Mouse (Mus musculus) MN1 (cell line): ENCODE measurements around the gene Nfia.

Source experiments
- DNase-seq: peaks from one replicate; pipeline ENCODE4 v3.0.0-alpha.2; 2016; ENCODE audit warnings: low spot score

Gene Nfia

DNA sequence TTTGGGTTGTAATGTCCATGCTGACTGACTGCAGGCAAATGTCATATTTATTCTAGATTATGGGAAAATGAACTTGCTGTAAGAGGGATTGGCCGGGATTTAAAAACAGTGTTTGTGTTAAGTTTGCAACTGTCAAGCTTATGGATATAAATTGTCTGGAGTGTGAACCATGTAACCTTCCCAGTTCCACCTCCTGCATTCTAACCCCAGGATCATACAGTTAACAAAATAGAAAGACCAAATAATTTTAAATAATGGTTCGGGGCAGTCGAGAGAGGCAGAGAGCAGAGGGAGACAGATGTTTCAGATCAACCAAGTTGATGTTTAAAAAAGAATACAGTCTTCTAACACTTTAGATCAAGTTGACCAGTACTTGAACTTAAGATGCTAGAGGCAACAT, 290.7 kb downstream of the Nfia start:
- DNase-seq = no peak

DNA sequence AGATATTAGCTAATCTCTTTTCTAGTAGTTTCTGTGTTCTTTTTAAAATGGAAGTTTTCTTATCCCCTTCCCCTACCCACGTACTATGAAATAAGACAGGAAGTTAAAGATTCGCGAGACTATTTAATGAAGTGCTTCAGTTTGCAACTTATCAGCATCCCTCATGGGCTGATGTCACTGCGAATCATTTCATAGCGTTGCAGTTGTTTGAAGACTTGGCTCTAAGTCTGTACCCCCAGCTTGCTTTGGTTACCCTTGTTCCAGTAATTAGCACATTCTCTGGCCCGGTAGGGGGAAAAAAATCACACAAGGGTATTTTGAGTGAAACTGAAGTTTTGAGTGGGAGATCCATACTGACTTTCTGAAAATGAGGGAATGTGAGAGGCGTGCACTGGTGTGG, 303.6 kb downstream of the Nfia start:
- no peak for DNase-seq

DNA sequence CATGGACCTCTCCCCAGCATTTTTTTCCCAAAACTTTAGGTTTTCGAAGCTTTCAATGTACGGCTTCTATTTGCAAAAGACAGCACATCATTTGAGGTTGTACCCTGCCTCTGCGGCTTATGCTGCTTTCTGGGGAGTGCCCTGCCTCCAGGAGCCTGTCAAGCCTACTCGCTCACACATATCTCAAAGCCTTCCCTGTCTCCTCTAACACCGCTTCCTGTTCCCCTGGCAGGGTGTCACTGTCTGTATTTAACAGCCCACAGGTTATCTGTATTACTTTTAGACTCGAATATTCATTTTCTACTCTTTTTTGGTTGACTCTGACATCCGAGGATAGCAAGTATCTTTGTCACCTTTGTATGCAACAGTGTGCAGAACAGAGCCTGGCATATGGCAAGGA, 304.1 kb downstream of the Nfia start:
- no peak for DNase-seq

DNA sequence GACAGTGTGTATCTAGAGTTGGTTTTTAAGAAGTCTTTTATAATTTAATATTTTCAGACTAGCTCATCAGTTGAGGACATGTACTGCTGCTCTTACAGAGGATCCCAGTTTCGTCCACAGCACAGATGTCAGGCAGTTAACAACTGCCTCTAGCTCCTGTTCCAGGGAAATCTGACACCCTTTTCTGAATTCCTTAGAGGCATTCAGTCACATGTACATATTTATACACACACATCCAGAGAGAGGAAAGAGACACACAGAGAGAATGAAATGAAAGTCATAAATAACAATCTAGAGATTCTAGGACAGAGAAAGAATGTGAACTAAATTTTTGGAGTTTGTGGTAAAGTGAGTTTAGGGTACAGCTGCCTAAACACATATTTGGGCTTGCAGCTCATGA, 308.1 kb downstream of the Nfia start:
- no peak for DNase-seq

DNA sequence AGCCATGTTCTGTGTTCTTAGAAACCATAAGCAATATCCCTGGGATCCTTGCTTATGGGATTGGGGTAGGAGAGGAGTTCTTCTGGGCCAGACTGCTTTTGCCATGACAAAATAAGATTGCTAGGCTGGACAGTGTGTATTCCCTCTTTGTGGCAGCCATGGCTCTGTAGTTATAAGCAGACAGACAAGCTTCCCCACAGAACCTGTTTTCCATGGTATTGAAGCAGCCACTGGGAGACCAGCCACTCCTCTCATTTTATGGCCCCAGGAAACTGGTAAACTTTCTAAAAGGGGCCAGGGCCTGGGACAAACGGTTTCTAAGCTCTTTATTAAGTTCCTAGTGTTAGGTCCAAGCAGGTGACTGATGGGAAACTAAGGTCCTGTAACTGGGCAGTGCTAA, 309.4 kb downstream of the Nfia start:
- DNase-seq = no peak

DNA sequence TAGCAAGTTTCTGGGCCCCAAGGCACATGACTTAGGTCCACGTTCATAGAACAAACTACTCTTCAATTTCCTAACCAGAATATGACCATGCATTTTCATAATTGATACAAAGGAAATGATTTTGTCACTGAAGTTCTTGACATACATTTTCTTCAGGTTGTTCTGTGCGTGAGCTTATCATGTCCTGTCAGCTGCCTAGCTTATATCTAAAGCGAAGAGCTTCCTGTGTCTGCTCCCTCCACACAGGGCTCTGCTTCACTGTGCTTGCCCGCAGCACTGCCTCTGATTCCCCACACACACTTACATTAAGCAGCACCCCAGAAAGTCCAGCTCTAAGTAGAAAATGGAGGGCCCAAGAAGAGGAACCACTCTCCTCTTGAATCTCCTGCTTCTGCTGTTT, 310.0 kb downstream of the Nfia start:
- DNase-seq = no peak

DNA sequence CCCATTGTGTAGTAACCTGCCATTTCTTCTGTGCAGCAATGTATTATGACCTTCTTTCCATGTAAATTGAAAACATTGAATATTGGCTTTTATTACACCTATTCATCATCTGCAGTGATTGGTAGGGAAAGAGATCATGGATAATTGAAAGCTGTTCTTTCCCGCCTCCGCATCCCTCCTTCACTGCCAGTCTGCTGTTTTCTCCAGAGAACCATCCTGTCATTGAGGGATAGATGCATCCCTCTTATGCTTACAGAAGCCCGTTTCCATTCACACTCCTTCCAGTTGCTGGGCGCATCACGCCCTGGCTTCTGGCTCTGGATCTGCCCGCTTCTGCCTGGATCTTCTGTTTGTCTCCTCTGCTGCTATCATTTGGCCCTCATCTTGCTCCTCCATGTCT, 312.5 kb downstream of the Nfia start:
- no peak for DNase-seq

DNA sequence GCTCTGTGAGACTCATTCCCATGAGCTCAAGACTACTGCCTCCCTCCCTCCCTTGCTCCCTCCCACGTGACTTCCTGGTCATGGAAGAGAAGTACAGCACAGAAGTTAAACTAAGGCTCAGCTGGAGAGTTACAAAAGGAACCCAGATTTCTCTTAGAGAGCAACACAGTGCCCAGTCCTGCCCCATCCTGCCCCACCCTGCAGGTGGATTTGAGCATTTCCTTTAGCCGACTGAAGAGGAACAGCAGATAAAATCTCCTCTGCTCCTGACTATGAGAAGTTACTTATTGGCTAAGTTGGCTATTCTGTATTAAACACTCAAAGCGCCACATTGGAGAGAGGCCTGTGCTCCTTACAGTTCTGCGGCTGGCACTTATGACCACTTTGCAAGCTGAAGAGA, 314.4 kb downstream of the Nfia start:
- no peak for DNase-seq

DNA sequence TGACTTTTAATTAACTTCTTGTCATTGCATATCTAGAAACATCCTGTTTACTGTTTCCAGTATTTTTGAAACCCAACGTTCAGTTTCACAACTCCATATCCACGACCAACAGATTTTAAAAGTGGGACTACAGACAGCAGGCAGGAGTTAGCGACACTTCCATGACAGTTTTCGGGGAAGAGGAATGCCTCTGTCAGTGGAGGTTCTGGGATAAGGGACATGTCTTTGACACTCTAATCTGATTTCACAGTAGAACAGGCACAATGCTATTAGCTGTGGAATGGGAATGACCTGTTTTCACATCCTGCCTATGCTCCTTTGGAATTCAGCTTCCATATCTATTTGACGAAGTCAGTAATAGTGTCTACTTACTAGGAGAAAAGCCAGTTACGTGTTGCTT, 317.5 kb downstream of the Nfia start:
- no peak for DNase-seq

DNA sequence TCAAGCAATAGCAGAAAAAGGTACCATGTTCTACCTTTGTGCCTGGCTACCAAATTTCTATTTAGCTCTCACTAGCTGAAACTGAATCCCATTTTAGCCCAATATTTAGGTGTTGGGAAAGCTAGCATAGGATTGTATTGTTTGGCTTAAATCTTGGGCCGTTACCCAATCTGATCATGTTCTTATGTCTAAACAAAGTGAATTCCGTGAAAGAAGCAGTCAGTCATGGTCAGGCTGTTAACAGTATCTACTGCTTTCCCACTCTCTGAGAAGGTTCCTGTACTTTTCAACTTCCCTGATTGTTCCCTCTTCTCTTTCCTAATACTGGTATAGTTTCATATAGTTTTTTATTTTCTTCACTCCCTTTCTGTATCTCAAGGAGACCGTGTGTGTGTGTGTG, 318.1 kb downstream of the Nfia start:
- DNase-seq = no peak

DNA sequence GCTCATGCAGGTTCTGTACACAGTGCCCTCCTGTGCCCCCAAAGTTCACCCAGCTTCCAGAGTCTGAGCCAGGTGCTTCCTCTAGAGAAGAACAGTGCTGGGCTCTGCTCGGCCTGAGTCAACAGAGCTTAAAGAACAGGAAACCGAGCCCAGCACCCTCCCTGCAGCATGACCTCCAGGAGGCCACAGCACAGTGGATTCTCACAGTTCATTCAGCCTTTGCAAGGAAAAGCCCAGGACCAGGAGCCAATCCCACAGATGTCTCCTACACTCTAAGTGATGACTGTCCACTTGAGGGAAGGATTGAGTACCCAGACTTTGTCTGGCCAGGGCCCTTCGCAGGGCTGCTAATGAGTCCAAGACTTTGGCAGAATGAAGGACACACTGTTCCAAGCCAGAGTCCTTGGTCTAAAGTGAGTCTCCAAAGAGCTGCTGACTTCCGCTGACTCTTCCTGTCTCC, 318.9 kb downstream of the Nfia start:
- no peak for DNase-seq

DNA sequence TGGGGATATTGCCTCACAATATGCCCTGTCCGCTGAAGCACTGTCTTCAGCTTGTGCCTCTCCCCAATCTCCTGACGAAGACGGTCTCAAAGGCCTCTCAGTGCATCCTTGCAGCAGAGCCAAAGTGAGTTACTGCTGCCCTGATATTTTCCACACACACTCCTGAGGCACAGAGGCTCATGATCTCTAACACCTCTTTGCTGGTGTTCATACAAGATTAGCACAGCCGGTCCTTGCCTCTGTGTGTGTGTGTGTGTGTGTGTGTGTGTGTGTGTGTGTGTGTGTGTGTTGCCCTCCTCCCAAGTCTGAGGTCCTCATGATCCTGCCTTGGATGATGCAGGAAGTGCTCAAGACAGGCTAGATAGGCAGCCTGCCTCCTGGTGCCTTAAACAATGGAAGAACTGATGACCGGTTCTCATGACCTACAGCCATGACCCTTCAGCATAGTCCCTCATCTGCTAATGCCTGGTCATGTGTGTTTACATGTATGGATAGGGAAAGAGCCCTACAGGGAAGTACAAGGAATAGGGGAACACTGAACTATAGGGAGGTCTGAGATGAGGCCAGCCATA, 319.5 kb downstream of the Nfia start:
- DNase-seq = no peak

DNA sequence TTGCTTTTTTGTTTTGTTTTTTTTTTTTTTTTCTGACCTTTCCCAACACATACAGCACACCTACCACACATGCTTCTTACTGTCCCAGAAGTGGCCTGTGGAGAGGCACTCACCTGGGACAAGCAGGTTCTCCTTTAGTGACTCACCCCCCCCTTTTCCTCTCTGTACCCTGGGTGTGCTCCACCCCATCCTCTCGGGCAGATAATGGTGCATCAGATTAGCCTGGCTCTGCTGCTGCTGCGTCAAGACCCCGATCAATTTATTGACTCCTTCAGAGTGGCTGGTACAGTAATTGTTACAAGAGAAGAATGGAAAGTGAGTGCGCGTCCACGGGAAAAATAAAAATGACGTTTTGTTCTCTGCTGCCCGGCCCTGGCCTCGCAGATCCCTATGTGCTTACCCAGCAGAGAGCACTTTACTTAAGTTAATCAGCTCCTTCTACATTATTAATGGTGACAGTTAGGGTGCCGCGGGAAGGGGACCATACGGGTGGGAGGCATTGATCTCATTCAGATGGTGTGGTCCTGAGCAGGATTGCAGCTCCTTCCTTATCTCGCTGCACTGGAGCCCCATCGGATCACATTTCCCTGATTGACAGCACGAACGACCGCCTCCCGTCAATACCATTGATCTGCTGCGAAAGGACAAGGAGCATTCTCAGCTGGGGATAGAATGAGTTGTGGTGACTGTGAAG, 321.7 kb downstream of the Nfia start:
- no peak for DNase-seq

DNA sequence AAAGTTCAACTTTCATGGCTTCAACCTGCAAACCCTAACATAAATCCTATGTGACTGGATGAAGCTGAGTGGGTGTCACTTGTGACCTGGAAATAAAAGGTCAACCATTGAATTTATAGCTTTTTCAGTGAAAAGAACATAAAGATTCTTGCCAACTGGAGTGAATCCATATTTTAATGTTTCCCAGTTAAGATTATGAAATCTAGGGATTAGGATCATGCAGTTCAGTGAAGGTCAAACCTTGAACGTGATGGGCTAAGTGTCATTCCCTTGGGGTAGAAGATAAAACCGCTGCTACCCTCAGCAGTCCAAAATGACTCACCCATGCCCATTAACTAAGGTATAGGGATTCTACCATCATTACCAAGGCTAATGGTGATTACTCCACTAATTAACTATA, 322.5 kb downstream of the Nfia start:
- no peak for DNase-seq

DNA sequence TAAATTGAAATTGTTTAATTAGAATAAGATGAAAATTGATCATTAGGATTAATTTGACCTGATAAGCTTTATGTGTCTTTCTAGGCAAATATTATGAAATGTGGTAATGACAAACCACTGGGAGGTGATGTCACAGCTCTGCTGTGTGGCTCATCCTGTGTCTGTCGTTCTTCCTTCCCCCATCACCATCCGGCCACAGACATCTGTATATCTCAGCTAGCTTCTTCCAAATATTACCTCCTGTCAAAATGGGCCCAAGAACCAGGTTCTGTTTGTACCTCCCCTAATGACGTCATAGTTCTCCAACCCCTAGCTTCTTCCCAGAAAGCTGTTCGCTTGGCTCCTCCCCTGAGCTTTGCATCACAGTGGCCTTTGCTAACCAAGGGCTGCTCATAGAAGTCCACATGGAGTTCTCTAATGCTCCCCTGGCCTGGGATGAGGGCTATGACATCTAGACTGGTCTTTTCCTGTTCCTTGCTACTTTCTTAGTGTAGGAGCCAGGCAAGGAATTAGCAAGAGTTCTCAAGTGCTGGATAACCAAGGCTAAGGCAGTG, 324.6 kb downstream of the Nfia start:
- no peak for DNase-seq

DNA sequence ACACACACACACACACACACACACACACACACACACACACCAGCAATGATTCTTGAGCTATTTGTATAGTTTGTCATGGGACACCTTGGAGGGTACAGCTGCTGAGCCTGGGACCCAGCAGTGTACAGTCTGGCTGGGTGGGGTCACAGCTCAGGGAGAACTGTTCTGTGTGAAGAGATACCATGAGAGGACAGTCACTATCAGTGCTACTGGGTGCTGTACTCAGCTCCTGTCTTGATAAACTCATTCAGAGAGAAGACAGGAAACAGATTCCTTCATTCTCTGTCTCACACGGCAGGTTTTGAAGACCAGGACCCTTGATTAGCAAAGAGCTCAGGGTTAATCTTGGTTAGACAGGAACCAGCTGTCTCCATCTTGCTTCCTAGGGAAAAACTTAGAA, 326.1 kb downstream of the Nfia start:
- DNase-seq = no peak

DNA sequence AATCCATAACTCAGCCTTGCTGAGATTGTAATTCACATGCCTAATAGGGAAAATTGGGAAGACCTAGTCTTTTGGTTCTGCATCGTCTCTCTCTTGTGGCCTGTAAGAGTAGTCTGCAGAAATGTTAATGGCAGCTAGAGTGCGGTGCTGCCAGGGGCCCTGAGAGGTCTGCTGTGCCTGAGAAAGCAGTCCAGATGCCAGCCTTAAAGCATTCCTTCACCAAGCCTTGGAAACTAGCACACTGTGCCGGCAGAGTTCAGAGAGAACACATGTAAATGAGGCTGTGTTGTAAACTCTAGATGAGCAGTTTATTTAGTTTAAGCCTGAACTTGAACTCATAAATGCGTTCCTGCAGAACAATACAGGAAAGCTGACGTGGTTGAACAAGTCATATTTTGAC, 326.9 kb downstream of the Nfia start:
- DNase-seq = no peak

DNA sequence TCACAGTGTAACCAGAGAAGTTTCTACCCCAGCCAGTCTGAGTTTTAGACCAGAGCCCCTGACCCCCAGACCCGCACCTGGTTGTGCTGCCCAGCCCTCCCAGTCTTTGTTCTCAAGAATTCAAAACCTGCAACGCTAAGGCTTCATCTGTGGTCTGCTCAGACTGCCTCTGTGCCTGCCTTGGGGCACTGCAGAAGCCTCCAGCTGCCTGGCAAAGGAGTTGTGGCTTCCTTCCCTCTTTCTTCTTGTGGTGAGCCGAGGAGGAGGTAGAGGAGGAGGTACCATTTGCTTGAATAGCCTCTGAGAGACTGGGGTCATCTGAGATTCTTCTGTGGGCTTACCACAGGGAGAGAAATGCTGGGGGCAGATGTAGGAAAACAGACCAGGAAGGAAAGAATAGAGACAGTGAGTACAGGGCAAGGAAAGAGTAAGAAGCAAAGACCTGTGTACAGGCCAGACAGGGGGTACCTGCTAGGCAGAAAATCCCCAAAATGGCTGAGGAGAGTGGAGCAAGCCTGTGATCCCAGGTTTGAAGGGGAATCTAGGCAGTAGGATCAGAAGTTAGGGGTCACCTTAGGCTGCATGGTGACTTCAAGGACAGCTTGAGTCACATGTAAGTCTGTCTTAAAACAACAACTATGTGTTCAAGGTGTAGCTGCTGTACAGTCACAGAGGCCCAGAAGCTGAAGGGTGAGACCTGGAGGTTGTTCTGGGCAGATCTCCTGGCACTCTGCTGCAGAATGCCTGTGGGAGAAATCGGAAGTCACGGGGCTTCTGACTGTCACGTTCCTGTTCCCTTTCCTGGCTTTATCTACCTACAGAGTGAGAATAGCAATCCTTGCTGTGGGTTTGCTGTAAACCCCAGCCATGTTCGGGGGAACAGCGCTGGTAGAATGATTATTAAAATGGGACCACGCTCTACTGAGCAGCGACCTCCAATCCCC, 328.9 kb downstream of the Nfia start:
- no peak for DNase-seq

DNA sequence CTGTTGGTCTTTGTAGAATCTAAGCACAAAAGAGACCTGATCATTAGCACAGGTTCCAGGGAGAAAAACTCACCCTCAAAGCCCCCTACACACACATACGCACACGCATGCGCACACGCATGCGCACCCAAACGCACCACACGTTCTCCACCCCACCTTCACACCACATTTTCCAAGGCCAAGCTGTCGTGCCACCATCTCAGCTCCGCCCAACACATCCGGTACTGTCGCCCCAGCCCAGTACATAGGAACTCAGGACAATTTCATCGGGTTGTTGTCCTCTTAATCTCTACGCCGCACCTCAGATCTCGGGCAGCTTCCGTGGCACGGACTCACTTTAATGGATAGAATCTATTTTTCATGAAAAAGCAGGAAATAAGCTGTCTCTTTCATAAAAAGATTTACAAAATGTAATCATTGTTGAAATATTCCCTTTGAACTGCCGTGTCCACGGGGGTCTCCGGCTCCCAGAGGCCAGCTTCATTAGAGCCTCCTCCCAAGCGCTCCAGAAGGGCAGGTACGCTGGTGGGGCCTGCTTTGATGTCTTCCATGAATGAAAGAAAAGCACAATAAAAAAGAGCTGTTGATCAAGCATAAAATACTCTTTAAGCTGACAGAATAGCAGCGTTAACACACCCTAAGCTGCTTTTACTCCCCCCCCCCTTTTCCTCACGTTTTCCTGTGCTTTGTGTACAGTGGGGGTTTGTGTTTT, 330.2 kb downstream of the Nfia start:
- no peak for DNase-seq

DNA sequence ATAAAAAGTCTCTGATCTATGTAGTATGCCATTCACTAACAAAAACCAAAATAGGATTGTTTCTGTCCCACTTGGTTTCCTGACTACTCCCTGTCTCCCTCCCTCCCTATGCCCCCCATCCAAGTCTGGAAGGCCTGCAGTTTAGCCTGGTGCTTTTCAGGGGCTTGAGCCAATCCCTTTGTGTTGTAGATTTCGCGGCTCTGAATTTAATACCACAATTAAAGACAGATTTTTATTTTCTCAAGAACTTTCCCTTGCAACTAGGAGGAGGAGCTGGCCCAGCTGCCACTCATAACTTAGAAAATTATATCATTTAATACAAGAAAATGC, 330.8 kb downstream of the Nfia start:
- no peak for DNase-seq

DNA sequence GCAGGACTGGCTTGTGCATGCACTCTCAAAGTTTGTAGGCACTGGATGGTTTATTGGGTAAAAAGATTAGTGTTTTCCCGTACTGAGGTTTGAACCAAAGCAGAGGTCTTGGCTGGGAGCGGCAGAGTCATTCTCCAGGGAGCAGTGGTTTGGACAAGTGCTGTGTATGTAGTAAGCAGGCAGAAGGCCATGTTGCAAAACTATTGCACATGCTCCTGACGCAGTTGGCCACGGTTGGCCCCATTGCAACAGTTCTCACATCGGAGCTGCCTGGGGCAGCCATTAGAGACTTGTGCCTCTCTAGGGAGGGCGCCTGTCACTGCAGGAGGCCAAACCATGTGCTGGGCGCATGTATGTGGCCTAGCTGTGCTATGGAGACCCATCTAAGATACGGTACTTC, 331.6 kb downstream of the Nfia start:
- no peak for DNase-seq
